Mouse (Mus musculus): ENCODE data around the gene Tk2. TPM values are rescaled to one million over a fixed set of nuclear protein-coding genes. Genes with fewer than 3 reads are reported as not detected.

Tk2 gene
- polyA plus RNA-seq, 1 experiment from 2014 or later, result 46.7 TPM

- no peak overlapping the region for H3K9ac ChIP-seq (replicated peaks)
- H3K27me3 ChIP-seq (replicated peaks), result no peaks in the 10 kb centered on the region
- ATAC-seq (ENCODE audit: low FRiP score), result no peak
- 95% methylated on average over 5 of the region's 5 CpGs for WGBS
- H3K9me3 ChIP-seq (replicated peaks), result no peaks in the 10 kb centered on the region
- no peaks in the 10 kb centered on the region for H3K36me3 ChIP-seq
- H3K4me1 ChIP-seq, result no peaks in the 10 kb centered on the region
- H3K4me3 ChIP-seq (replicated peaks), result no peak overlapping the region
- H3K4me2 ChIP-seq, result no peak overlapping the region
- no peak overlapping the region for H3K27ac ChIP-seq (replicated peaks)
Measured at GRCm38 (mm10) chr8:104217601-104218000, 30.8 kb downstream of the Tk2 start.

- no peak for ATAC-seq (ENCODE audit: low FRiP score)
- WGBS, result 60% methylated on average over 3 of the region's 3 CpGs
Measured at GRCm38 (mm10) chr8:104205292-104205691, 43.1 kb downstream of the Tk2 start.

GRCm38 (mm10) chr8:104202320-104202719, 46.0 kb downstream of the Tk2 start:
- H3K27ac ChIP-seq (replicated peaks), result no peak overlapping the region
- no peaks in the 10 kb centered on the region for H3K27me3 ChIP-seq (replicated peaks)
- 82% methylated on average over 4 of the region's 4 CpGs for WGBS
- H3K36me3 ChIP-seq, result no peaks in the 10 kb centered on the region
- no peak overlapping the region for H3K4me2 ChIP-seq
- no peak overlapping the region for H3K4me3 ChIP-seq (replicated peaks)
- no peaks in the 10 kb centered on the region for H3K4me1 ChIP-seq
- no peak for ATAC-seq (ENCODE audit: low FRiP score)
- H3K9ac ChIP-seq (replicated peaks), result no peak overlapping the region
- H3K9me3 ChIP-seq (replicated peaks), result no peaks in the 10 kb centered on the region

More at GRCm38 (mm10) chr8:104205292-104205691, 43.1 kb downstream of the Tk2 start:
- no peaks in the 10 kb centered on the region for H3K27me3 ChIP-seq (replicated peaks)
- no peak overlapping the region for H3K9ac ChIP-seq (replicated peaks)
- no peak overlapping the region for H3K4me2 ChIP-seq
- H3K36me3 ChIP-seq, result no peaks in the 10 kb centered on the region
- no peak overlapping the region for H3K4me3 ChIP-seq (replicated peaks)
- H3K4me1 ChIP-seq, result no peaks in the 10 kb centered on the region
- no peaks in the 10 kb centered on the region for H3K9me3 ChIP-seq (replicated peaks)
- H3K27ac ChIP-seq (replicated peaks), result no peak overlapping the region

DNA sequence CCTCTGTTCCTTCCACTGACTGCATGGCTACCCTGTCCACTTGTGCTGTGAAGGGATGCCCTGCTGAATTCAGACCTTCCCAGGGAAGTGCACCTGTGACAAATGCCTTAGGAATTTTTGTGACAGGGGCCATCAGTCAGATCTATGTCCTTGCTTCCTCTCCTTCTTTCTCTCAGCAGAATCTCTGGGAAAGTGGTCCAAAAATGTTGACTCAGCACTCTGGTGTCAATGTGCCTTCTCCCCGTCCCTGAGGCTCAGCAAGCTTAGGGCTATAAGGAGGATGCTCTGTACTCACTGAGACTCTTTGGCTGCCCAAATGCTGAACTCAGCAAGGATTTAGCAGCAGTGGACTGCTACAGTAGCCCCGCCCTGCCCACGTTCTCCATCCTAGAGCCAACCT, 46.7 kb downstream of the Tk2 start:
- no peaks in the 10 kb centered on the region for H3K27me3 ChIP-seq (replicated peaks)
- H3K36me3 ChIP-seq, result no peaks in the 10 kb centered on the region
- no peak for ATAC-seq (ENCODE audit: low FRiP score)
- H3K9me3 ChIP-seq (replicated peaks), result no peaks in the 10 kb centered on the region
- H3K9ac ChIP-seq (replicated peaks), result no peak overlapping the region
- no peaks in the 10 kb centered on the region for H3K4me1 ChIP-seq
- no peak overlapping the region for H3K27ac ChIP-seq (replicated peaks)
- H3K4me2 ChIP-seq, result no peak overlapping the region
- H3K4me3 ChIP-seq (replicated peaks), result no peak overlapping the region
- 87% methylated on average over 3 of the region's 3 CpGs for WGBS

DNA sequence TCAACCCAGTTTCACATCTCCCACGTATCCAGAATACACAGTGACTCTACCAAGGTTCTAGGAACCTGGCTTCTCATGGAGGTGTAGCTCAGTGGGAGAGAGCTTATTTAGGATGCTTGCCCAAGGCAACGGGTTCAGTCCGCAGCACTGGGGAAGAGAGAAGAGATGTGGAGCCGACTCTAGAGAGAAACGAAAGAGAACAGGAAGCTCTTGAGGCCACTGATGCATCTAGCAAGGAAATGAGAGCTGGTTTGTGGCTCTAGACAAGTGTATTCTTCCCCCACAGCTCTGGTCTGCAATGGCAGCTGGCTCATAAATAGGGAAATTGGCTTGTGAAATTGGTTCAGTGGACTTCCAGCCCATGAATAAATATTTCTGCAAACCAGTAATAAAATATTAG, 48.6 kb downstream of the Tk2 start:
- no peaks in the 10 kb centered on the region for H3K4me1 ChIP-seq
- no peak overlapping the region for H3K27ac ChIP-seq (replicated peaks)
- ATAC-seq (ENCODE audit: low FRiP score), result no peak

DNA sequence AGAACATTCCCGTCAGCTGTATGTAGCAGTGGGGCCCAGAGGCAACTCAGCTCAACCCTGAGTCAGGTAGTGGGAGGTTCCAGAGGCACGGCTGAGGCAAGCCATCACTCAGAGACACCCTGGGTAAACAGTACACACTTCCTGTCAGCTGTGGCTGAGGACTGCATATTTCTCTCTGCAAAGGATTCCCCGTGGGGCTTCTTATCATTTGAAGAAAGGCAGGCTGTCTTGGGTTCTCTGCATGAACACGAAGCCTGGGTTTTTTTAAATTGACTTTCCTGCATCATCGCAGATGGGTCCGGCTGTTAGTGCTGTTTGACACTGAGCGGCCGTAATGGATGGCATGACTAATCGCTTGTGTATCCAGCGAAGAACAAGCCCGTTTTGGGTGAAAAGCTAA, 56.9 kb downstream of the Tk2 start:
- WGBS, result 13% methylated on average over 11 of the region's 11 CpGs
- H3K9me3 ChIP-seq (replicated peaks), result 0 out of 2 replicates have a peak, but pooled peaks cover 3% of the 10 kb centered on the region
- ATAC-seq (ENCODE audit: low FRiP score), result peak; percentile 53; the same call in 1 of the 2 replicates
- no peak overlapping the region for H3K4me3 ChIP-seq (replicated peaks)
- 0 out of 2 replicates have a peak overlapping the region, but pooled peaks have one; percentile 3 for H3K4me2 ChIP-seq
- no peaks in the 10 kb centered on the region for H3K27me3 ChIP-seq (replicated peaks)
- H3K9ac ChIP-seq (replicated peaks), result no peak overlapping the region
- no peak overlapping the region; the same call in 1 of the 2 replicates for H3K27ac ChIP-seq (replicated peaks)
- H3K4me1 ChIP-seq, result peaks cover 11% of the 10 kb centered on the region
- no peaks in the 10 kb centered on the region for H3K36me3 ChIP-seq

More for the DNA sequence above, 48.6 kb downstream of the Tk2 start:
- no peaks in the 10 kb centered on the region for H3K9me3 ChIP-seq (replicated peaks)
- no peaks in the 10 kb centered on the region for H3K27me3 ChIP-seq (replicated peaks)
- no peak overlapping the region for H3K4me3 ChIP-seq (replicated peaks)
- 72% methylated on average over 5 of the region's 5 CpGs for WGBS
- no peaks in the 10 kb centered on the region for H3K36me3 ChIP-seq
- no peak overlapping the region for H3K4me2 ChIP-seq
- no peak overlapping the region for H3K9ac ChIP-seq (replicated peaks)

DNA sequence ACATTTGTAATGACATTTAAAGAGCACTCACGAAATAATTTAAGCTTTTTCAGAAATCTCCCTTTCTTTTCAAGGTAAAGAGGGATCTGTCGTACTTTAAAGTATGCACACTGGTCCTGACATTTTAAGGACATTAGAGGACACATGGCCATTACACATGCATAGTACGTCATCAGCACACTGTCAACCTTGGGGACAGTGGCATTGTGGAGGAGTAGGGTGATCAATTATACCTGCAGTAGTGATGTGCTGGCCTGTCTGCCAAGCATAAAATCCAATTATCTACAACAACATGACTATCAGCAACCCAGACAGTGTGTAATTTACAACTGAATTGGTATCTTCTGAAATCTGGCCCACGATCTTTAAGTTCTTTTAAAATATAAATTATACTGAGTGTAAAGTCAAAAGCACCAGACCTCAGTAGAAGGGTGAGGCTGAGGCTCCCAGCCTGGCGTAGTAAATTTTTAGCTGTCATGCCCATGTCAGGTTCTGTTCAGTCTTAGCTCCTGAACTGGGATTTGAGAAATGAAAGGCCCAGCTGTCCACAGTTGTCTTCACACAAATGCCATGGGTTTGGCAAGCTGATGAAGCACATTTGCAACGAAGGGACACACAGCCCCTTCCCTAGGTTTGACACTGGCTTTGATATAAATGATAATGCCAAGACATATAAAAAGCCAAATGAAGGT, 57.4 kb downstream of the Tk2 start:
- Histone ChIP-seq H3K4me1 (peaks cover 11% of the 10 kb centered on the region), H3K4me3 (replicated peaks) (no peak overlapping the region), H3K9ac (replicated peaks) (no peak overlapping the region), H3K36me3 (no peaks in the 10 kb centered on the region), H3K4me2 (no peak overlapping the region), H3K27me3 (replicated peaks) (no peaks in the 10 kb centered on the region), H3K27ac (replicated peaks) (no peak overlapping the region; the same call in 1 of the 2 replicates), H3K9me3 (replicated peaks) (0 out of 2 replicates have a peak, but pooled peaks cover 3% of the 10 kb centered on the region)
- ATAC-seq (ENCODE audit: low FRiP score), result peak; percentile 31; the same call in 1 of the 2 replicates
- 51% methylated on average over 6 of the region's 6 CpGs for WGBS

- H3K9me3 ChIP-seq (replicated peaks), result 0 out of 2 replicates have a peak, but pooled peaks cover 3% of the 10 kb centered on the region
- 78% methylated on average over 5 of the region's 5 CpGs for WGBS
- no peaks in the 10 kb centered on the region for H3K27me3 ChIP-seq (replicated peaks)
- no peak overlapping the region for H3K4me2 ChIP-seq
- no peak overlapping the region for H3K4me3 ChIP-seq (replicated peaks)
- H3K27ac ChIP-seq (replicated peaks), result no peak overlapping the region
- H3K4me1 ChIP-seq, result peaks cover 17% of the 10 kb centered on the region
- no peaks in the 10 kb centered on the region for H3K36me3 ChIP-seq
- no peak overlapping the region for H3K9ac ChIP-seq (replicated peaks)
- ATAC-seq (ENCODE audit: low FRiP score), result no peak
Measured at GRCm38 (mm10) chr8:104188459-104188858, 59.9 kb downstream of the Tk2 start.

DNA sequence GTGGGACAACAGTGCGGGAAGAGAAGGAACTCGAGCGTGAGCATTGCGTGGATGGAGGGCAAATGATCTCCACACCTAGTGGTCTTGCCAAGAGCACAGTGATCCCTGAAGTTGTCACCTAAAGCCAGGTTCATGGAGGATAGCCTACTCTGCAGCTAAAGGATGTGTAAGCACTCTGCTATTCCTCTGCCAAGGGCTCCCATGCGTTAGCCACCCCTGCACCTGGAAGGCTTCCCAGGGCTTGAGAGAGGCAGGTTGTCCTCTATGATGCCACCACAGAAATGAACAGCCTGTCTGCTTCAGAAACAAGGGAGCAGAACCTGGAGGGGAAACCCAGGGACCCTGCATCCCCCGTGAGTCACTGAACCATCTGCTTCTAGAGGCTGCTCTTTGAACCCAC, 60.7 kb downstream of the Tk2 start:
- no peak for ATAC-seq (ENCODE audit: low FRiP score)
- no peak overlapping the region for H3K4me2 ChIP-seq
- no peak overlapping the region for H3K27ac ChIP-seq (replicated peaks)
- peaks cover 17% of the 10 kb centered on the region for H3K4me1 ChIP-seq
- no peaks in the 10 kb centered on the region for H3K9me3 ChIP-seq (replicated peaks)
- H3K4me3 ChIP-seq (replicated peaks), result no peak overlapping the region
- 91% methylated on average over 6 of the region's 6 CpGs for WGBS
- no peak overlapping the region for H3K9ac ChIP-seq (replicated peaks)
- H3K27me3 ChIP-seq (replicated peaks), result no peaks in the 10 kb centered on the region
- H3K36me3 ChIP-seq, result no peaks in the 10 kb centered on the region

GRCm38 (mm10) chr8:104186827-104187226, 61.5 kb downstream of the Tk2 start:
- H3K27ac ChIP-seq (replicated peaks), result no peak overlapping the region
- H3K36me3 ChIP-seq, result no peaks in the 10 kb centered on the region
- no peak overlapping the region for H3K4me2 ChIP-seq
- ATAC-seq (ENCODE audit: low FRiP score), result no peak
- H3K4me3 ChIP-seq (replicated peaks), result no peak overlapping the region
- WGBS, result 94% methylated on average over 4 of the region's 4 CpGs
- no peaks in the 10 kb centered on the region for H3K9me3 ChIP-seq (replicated peaks)
- no peak overlapping the region for H3K9ac ChIP-seq (replicated peaks)
- H3K27me3 ChIP-seq (replicated peaks), result no peaks in the 10 kb centered on the region
- peaks cover 13% of the 10 kb centered on the region for H3K4me1 ChIP-seq

- WGBS, result 31% methylated on average over 6 of the region's 6 CpGs
- Histone ChIP-seq H3K27ac (replicated peaks) (no peak overlapping the region), H3K36me3 (no peaks in the 10 kb centered on the region), H3K4me1 (0 out of 2 replicates have a peak, but pooled peaks cover 5% of the 10 kb centered on the region), H3K9me3 (replicated peaks) (no peaks in the 10 kb centered on the region), H3K4me3 (replicated peaks) (no peak overlapping the region), H3K9ac (replicated peaks) (no peak overlapping the region), H3K4me2 (no peak overlapping the region), H3K27me3 (replicated peaks) (no peaks in the 10 kb centered on the region)
- no peak for ATAC-seq (ENCODE audit: low FRiP score)
Measured at GRCm38 (mm10) chr8:104184905-104185304, 63.5 kb downstream of the Tk2 start.

- H3K4me2 ChIP-seq, result no peak overlapping the region
- peaks cover 8% of the 10 kb centered on the region; the same call in 1 of the 2 replicates for H3K4me1 ChIP-seq
- H3K27me3 ChIP-seq (replicated peaks), result peaks cover 12% of the 10 kb centered on the region
- 71% methylated on average over 4 of the region's 4 CpGs for WGBS
- no peak overlapping the region for H3K27ac ChIP-seq (replicated peaks)
- H3K9me3 ChIP-seq (replicated peaks), result no peaks in the 10 kb centered on the region
- H3K9ac ChIP-seq (replicated peaks), result no peak overlapping the region
- H3K36me3 ChIP-seq, result no peaks in the 10 kb centered on the region
- H3K4me3 ChIP-seq (replicated peaks), result no peak overlapping the region
- no peak for ATAC-seq (ENCODE audit: low FRiP score)
Measured at GRCm38 (mm10) chr8:104177054-104177453, 71.3 kb downstream of the Tk2 start.
